Mouse (Mus musculus): ENCODE measurements around the gene Tmpo.

DNA sequence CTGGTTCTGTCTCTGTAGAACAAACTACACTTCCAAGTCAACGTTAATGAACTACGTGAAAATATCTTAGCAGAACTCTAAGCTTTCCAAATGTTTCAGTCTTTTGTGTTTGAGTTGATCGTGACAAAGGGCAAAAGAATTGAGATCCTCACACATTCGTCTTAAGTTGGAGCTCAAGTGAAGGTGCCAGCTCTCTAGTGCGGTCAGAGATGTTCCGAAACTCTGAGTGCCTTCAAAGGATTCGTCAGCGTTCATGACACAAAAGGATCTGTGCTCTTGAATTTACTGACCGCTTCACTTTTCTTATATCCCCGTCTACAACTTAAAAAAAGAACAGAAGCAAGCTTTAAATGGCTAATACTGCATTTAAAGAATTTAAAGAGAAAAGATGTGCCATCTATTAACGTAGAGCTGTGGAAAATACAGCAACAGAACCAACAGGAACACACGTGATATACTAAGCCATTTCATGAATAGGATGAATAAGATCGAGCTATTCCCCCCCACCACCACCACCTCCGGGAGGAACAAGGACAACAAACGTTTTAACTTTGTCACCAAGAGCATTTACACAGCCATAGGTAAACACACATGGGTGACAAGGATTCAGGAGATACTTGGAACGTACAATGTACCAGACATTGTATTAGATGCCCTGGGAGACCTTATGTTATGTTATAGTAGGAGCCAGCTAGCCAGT lies 1.3 kb upstream of the Tmpo start:
- TF ChIP-seq POLR2A (IDR thresholded peaks at IDR 0.05; ENCODE audit: insufficient read depth, low read depth, low read length) (no peak), CTCF (IDR thresholded peaks at IDR 0.05) (no peak), EP300 (IDR thresholded peaks at IDR 0.05; ENCODE audit: insufficient read depth, low read depth, low read length) (no peak)
